Mouse (Mus musculus) induced T-regulatory cell, adult 2 months (primary cell): ENCODE measurements at regions not wholly inside any gene's neighbourhood (a gene's known extent, or its start where the extent isn't known, plus 50 kb on each side); places are given as distances from the start of the nearest gene placed in this dataset.

Experiments used
- DNase-seq: peaks from one replicate; pipeline ENCODE4 v3.0.0-alpha.2; 2012; ENCODE audit warnings: low read depth

DNA sequence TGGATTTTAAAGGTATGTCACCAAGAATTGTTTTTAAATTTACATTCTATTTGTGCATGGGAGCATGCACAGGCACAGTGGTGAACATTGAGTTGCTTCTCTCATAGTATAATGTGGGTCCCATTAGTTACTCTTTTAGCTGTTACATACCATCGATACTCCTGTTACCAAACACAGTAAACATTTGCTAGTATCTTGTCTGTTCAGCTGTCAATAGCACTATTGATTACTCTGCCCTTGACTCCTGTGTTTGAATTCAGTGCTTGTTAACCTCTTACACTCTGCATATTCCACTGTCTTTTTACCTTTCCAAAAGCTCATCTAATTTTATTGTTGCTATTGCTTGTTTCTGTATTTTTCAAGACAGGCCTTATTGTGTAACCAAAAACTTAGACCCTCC is 133.2 kb upstream of the Marcks start:
- DNase-seq, result no peak

DNA sequence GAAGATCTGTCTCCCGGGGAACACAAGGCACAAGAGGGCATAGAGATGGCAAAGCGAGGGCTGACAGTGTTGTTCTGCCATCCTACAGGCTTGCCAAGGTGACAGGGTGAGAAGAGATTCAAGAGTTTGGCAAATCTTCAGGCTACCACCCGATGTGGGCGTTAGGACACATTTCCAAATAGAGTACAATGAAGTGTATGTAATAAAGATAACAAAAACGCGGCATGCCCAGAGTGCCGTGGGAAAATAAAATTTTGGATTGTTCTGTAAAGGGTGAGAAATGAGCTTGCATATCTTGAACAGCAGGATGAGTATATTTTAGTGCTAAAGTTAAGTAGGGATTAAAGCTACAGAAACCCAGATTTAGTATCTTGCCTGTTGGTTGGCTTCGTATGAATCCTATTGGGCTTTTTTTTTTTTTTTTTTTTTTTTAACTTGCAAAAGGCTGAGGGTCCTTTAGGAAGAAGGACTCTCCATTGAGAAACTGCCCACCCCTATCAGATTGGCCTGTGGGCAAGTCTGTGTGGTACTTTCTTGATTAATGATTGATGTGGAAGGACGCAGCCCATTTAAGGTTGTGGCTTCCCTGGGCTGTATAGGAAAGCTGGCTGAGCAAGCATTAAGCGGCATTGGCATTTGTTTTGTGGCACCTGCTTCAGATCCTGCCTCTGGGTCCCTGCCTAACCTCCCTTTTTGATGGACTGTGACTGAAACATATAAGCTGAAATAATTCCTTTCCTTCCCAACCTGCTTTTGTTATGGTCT is 131.7 kb upstream of the Marcks start:
- no peak for DNase-seq

DNA sequence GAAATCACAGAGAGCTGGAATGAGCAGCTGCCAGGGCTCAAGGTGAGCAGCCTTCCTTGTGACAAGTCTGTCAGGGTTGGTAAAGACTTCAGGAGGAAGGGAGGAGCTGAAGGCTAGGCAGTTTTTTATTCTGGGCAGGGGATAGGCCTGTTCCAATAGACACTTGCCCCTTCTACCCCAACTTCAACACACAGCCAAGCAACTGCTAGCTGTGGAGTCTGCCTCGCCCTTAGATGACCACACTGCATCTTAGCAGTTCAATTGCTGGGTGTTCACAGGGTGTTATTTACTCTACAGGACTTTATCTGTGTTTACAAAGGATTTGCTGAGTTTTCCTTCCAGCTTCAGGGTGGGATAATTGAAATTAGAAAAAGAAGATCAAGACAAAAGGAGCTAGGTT is 128.2 kb upstream of the Marcks start:
- DNase-seq, result no peak

DNA sequence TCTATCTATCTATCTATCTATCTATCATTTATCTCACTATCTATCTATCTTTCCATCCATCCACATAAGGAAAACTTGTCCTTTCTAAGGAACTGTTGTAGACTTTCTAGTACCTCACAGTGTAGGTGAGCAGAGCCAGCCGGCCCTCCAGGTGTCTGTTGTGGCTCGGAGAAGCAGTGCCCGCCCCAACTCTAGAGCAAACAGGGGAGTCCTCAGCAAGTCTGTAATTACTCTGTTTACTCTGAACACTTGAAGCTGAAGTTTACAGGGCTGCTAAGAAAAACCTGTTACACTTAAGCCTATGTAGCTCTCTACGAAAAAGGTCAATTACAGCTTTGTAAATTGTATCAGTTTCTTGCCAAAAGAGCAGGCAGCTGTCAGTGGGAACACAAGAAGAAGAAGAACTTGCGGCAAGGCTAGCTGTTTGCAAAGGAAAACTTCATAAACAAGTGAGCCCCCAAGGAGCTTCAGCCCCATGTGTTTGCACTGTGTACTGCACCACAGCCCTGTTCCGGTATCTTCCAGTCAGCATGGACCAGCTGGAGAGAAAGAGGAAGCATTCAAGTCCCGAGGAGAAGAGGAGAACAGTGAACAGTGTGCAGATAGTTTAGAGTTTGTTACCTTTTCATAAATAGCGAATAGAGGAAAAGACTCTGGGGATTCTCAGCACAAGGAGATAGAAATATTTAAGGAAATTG is 122.2 kb upstream of the Marcks start:
- DNase-seq, result no peak

DNA sequence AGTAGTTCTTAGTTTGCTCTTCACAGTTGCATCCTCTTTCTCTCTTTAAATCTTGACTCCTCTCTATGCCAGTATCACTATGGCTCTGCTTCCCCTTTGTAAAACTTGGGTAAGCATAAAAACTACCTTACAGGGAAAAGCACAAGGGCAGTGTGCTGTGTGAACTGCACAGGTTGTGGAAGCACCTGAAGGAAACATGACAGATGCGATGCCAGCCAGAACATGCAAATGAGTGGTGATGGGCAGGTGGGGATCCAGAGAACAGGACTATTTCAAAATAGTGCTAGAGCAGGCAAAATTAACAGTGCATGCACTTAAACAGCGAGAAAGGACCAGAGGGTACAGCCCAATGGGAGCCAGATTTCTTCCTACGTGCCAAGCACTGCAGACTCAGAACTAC is 120.5 kb upstream of the Marcks start:
- DNase-seq, result no peak

DNA sequence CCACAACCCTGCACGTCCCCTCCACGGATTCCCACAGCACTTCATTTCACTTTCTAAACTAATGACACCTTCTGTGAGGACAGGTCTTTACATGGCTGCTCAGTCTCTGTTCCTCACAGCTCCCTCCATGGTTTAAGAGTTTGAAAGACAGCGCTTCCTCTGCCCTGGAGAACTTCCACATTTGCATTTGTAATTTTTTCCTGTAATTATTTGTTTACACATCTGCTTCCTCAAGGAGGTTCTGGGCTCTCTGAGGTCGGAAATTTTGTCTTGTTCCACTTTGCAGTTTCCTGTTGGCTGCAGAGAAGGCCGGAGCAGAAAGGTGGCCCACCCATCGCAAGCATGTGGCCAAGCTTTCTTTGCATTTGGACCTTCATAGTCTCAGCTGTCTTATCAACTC is 118.8 kb upstream of the Marcks start:
- DNase-seq, result no peak

DNA sequence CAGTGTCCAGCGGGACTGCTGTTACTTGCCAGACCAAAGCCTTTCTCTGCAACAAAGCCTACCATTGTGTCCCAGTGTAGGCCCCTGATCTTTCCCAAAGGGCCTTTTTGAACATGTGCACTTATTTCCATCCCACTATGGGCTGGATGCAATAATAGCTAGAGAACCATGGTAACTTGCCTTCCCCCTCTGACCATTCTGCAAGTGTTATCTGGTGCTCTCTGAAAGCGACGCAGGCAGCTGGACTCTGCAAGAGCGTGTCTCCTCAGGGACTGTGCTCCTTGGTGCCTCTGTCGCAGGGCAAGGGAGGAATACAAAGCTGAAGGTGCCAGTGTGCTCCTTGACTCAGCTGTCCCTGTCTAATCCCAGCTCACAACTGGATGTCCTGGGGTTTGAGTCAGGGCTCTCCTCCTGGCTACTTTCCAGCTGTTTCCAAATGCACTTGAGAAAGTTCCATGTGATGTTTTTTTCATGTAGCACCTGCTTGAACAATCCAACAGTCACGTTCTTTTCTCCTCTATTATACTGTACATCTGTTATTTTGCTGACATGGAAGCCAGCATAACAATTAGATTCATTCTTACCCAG is 112.3 kb upstream of the Marcks start:
- DNase-seq, result no peak

DNA sequence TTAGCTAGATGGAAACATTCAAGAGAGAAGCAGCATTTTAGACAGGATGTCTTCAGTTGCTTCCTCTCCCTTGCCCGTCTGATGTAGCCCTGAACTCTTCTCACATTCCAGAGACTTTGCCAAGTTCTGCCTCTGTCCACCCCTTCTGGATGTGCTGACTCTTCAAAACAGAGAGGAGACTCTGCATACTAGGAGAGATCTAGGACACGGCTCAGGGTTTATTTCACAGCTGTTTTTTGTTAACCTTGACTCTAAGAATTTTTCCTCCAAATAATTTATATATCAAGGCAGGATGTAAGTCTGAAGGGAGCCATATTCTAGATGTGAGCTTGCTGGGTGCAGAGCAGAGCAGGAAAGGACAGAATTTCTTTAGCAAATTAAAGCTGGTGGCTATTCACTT is 111.4 kb upstream of the Marcks start:
- no peak for DNase-seq

DNA sequence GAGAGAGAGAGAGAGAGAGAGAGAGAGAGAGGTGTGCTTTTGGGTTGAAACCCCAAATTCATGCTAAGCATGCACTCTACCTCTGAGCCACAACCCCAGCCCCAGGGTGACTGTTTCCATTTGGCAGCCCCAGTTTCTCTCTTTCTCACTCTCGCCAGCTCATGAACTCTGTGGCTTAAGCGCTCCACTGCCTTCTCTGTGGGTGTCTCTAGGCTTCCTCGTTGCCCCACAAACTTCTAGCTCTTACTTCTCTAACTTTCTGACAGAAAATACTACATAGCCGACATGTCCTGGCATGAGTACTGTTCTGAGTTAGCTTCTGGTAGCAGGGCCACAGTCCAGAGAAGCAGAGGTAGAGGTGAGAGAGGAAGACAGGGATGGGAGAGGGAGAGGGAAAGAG is 110.8 kb upstream of the Marcks start:
- DNase-seq, result no peak

DNA sequence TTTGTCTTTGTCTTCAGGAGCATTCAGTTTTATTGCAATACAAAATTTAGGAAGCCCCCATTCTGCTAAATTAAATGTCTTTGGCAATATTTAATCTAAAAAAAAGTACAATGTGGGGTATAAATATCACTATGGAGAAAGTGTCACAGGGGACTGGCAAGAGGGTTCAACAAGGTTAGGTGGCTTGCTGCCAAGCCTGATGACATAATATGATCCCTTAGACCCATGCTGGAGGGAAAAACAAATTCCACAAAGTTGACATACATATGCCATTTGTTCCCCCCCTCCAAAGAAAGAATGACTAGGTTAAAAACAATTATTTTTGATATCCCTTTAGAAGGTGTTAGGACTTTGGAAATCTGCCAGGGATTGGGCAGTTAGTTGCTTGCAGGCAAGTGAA is 108.4 kb upstream of the Marcks start:
- DNase-seq, result no peak

DNA sequence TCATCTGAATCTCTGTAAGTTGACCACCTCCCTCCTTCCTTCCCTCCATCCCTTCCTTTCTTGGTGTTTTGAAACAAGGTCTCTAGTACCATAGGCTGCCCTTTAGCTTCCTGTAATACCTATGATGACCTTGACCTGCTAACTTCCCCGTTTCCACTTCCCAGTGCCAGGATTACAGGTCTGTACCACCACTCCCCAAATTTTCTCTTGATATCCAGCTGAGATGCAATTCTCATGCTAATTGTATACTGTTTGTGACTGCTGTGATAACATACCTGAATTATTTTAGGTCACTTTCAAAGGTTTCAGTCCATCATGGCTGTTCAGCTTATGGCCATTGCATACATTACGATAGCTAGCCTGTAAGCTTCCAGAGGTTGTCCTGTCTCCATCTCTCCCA is 104.4 kb upstream of the Marcks start:
- DNase-seq, result no peak

DNA sequence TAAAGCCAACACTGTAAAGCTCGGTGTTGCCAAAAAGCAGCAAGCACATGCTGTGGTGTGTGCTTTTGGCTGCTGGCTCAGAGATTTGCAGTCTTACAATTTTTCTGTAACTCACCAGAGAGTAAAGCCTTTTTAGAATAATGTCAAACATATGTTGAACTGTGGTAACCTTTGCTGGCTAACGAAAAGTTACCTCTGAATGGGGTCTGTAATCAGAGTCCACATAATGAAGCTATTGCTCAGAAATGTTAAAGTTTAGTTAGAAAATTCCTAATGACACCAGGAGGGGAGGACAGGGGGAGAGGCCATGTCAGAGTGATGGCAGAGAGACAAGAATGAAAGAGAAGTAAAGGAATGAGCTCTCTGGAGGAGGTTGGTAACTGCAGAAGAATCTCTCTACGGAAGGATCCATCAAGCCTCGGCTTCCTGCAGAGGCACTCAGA is 103.1 kb upstream of the Marcks start:
- DNase-seq, result no peak

DNA sequence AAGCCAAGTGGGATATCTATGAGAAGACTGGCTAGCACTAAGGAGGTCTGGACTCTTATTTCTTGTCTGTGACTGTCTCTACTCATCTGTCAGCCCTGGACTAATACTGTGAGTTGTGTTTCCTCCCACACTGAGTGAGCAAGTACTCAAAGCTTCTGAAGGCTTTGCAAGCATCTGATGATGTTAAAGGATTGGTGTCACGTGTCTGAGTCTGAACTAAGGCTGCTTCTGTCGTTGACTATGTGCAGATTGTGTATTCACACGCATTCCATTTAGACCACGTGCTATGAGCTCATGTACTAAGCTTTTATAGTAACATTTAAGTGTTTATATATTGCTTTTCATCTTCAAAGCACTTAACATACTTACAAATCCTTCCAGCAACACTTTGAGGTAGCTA is 101.9 kb upstream of the Marcks start:
- no peak for DNase-seq

DNA sequence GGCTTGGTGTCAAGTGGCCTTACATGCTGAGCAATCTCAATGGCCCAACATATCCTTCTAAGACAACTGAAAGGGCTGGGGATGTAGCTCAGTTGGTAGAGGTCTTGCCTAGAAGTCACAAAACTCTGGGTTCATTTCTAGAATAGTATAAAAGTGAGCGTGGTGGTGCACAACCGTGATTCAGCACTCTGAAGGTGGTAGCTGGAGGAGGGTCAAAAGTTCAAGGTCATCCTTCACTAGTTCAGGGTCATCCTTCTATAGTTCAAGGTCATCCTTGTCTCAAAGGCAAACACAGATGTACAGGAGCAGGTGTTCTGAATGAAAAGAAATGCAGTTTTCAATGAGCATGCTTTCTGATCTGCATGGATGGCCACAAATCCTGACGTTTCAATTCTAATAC is 101.5 kb upstream of the Marcks start:
- no peak for DNase-seq

DNA sequence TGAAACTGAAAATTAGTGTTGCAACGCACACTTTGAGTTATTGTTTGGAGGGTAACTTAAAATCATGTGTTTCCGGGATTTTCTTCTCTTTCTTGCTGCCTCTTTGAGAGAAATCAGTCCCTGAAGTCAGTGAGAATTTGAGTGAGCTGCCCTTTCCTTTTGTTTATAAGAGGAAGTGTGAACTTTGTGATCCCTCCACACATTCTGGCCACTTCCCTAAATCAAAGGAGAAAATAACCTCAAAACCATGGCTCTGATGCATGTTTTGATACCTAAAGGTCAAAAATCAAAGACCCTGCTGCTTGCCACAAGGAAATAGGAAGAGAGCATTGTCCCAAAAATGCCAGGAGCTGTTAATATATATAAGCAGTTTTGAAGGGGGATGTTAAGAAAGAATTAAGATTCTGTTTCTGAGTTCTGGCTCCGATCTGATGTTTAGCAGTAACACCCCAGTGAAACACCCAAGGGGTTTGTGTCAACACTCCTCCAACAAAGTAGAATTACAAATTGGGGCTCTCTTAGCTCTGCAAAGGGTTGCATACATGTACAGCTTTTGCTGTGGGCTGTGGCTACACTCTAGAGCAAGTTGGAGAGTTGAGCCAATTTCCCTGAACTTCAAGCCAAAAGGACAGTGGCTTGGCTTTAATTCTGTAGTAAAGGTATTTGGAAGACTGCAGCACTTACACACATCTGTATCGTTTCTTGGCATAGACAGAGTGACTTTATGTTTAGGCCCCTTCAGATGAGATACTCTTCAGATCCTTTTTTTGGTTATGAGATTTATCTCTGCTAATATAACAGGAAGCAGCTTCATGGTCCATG is 97.5 kb upstream of the Marcks start:
- DNase-seq, result no peak

DNA sequence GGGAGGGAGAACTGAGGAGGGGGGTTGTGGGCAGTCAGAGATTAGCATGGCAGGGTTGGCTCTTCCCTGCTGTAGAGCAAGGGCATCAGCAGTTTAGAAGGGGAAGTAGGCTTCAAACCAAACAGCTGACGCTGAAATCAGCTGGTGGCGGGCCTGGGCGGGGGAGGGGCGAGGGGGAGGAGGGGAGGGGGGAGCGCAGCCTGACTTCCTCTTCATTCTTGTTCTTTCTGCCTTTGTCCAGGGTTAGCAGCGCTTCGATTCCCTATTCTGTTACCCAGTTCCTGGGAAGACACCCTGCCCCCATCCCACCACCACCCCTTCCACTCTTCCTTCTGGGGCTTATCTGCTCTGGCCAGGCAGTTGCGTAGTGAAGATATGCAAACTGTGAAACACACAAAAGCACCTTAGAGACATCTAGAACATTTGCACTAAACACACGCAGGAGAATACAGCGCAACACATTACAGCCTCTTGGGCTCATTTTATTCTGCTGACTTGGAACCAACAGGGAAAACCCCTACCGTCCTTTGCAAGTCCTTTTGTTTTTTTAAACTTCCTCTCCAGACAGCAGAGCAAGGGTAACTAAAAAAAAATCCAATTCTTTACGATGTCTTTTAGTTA is 93.3 kb upstream of the Marcks start:
- peak; percentile 65 for DNase-seq

DNA sequence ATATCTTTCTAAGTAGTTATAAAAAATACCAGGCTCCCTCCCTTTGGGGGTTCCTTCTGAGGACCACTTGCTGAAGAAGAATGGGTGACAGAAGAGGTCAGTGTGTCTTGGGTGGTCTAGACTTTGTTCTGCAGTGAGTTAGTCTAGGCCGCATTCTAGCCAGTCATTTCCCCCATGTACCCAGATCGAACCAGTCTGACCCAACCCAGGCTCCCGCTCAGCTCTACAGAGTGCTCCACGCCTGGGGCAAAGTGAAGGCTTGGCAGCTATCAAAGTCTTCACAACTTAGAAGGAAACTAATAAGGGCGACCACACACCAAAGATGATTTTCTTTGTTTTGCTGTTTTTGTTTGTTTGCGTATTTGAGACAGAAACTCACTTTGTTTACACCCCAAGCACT is 92.4 kb upstream of the Marcks start:
- DNase-seq, result no peak

DNA sequence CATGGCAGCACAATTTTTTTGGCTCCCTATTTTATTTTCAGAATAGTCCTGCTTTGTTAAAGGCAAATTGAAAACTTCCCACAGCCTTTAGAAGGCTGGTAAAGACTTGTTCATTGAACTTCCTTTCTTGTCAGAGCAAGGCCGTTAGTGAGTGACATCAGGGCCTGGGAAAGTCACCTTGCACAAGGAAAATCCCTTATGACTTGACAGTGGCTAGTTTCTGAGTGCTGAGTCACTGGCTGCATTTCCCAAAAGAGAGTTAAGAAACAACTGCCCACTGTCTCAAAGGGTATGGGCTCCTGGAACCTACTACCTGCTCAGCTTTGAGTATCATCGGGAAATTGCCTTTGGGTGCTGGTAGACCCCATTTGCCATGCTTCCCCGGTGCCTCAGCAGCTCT is 89.2 kb upstream of the Marcks start:
- no peak for DNase-seq

DNA sequence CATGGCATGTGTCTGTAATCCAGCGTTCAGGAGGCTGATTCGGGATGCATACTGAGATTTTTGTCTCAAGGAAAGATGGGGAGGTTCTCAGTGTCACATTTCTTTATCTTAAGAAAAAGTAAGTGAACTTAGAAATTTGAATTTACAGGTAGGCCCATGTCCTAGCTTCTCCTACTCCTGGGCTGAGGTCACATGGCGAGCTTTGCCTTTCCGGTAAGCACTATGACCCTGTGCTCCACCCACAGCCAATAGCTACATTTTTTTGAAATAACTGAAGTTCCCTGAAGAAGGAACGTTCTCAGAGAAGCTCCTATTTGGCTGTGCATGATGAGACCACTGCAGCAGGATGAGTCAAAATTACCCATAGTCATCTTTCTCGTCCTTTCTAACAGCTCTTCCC is 83.0 kb upstream of the Marcks start:
- no peak for DNase-seq

DNA sequence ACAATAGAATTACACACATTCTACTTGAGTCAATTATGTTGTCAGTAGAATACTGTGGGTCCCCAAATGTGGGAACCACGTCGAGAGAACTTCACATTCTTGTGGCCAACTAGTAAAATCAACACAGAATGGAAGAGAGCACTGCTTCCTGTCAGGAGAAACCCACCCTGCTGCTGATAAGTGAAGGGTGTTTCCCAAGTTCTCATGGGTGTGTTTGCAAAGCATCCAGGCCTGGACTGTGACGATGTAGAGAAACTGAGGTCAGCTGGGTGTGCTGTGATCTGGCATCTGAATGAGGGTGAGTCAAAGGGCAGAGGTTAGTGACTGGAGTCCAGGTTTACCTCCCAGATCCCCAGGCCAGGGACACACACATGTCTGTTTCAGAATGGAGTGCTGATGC is 81.7 kb upstream of the Marcks start:
- DNase-seq, result no peak

DNA sequence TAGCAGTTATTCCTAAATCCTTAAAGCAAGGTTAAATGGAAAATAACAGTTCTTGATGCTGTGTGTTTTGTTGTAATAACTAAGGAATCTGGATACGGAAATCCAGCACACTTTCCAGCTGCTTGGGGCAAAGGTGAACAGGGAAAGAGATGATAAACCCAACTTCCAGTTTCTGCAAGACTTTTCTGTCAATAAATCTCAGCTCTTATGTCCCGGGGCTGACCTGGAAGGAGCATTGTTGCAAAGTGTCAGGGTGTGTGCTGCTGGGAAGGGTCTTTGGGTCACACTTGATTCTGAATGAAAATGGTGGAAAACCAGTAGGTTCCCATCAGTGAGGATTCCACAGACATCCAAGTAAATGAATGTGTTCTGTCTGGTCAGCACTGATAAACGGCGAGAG is 81.2 kb upstream of the Marcks start:
- no peak for DNase-seq

DNA sequence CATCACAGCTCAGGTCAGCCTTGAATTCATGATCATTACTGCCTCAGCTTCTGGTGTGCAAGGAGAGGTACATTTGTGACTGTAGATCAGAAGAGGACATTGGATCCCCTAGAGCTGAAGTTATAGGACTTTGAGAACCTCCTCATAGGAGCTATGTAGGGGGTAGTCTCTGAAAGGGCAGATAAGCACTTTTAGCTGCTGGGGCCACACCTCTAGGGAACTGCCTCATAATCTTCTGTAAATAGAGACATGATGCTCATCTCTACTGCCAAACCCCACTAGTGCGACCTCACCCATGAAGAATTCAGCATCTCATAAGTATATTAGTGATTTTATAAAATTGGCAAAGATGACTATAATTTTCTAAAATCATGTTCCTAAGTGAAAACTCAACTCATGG is 80.7 kb upstream of the Marcks start:
- no peak for DNase-seq
